Mouse (Mus musculus): Measurements from ENCODE around the gene Mreg.

The Mreg gene

GRCm38 (mm10) chr1:72226887-72227481 lies 14.9 kb upstream of the Mreg start:
- DNase-seq (ENCODE audit: low spot score in 2 of 2), result no peak

DNA sequence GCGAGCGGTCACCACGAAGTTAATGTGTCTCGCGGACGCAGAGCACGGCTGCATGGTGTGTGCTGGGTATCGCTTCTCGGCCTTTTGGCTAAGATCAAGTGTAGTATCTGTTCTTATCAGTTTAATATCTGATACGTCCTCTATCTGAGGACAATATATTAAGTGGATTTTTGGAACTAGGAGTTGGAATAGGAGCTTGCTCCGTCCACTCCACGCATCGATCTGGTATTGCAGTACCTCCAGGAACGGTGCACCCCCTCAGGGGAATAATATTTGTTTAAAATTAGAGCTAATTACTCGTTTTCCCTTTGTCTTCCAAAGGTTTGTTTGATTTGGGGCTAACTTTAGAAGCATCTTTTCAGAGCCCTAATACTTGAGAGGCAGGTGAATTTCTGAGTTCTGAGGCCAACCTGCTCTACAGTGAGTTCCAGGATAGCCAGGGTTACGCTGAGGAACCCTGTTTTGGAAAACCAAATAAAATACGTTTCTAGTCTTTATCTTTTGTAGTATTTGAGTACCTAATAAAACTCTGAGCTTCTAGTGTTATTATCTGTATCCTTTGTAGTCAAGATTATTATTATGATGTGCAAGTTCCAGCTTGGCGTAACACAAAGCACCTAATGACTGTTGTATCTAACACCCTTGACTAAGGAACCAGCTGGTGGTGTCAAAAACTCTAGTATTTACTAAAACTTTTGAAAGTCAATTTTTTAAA lies 14.2 kb upstream of the Mreg start:
- DNase-seq (ENCODE audit: low spot score in 2 of 2), result no peak

GRCm38 (mm10) chr1:72225720-72226171 lies 13.6 kb upstream of the Mreg start:
- peak; percentile 64 to 77 for DNase-seq (ENCODE audit: low spot score in 2 of 2)

GRCm38 (mm10) chr1:72225054-72225718 lies 13.1 kb upstream of the Mreg start:
- DNase-seq (ENCODE audit: low spot score in 2 of 2), result no peak

GRCm38 (mm10) chr1:72220008-72220407 lies 7.9 kb upstream of the Mreg start:
- no peak for DNase-seq (ENCODE audit: low spot score in 2 of 2)

GRCm38 (mm10) chr1:72219116-72219515 lies 7.0 kb upstream of the Mreg start:
- no peak for DNase-seq (ENCODE audit: low spot score in 2 of 2)

- DNase-seq (ENCODE audit: low spot score in 2 of 2), result no peak
These were observed 6.5 kb upstream of the Mreg start for GRCm38 (mm10) chr1:72218626-72219025.

DNA sequence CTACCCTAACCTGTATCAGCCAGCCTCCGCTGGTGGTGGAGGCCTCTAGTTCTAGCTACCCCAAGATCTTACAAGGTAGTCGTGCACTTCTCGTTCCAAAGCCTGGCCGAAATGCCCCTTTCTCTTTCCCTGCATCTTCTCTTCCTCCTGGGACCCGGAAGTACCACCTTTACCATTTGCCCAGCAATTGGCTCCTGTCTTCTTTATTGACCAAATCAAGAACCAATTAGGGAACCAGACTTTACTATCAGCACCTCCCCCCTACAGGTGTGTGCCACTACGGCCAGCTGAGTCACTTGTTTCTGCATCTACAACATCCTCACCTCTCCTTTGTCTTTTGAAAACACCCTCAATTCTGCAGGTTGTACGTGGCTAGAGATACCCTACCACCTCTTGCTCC lies 4.7 kb upstream of the Mreg start:
- no peak for DNase-seq (ENCODE audit: low spot score in 2 of 2)

DNA sequence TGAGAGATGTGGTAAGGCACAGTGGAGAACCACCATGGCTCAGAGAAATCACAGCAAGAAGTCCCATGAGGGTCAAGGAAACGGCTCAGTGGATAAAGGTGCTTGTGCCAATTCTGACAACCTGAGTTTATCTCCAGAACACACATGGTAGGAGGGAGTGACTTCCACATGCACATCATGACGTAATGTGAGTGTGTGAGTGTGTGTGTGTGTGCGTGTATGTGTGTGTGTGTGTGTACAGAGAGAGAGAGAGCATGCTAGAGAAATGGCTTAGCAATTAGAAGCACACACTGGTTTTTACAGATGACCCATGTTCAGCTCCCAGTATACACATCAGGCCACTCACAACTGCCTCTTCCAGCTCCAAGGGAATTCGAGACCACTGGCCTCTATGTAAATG lies 3.1 kb upstream of the Mreg start:
- no peak for DNase-seq (ENCODE audit: low spot score in 2 of 2)

GRCm38 (mm10) chr1:72214470-72214961 lies 2.4 kb upstream of the Mreg start:
- DNase-seq (ENCODE audit: low spot score in 2 of 2), result no peak

DNA sequence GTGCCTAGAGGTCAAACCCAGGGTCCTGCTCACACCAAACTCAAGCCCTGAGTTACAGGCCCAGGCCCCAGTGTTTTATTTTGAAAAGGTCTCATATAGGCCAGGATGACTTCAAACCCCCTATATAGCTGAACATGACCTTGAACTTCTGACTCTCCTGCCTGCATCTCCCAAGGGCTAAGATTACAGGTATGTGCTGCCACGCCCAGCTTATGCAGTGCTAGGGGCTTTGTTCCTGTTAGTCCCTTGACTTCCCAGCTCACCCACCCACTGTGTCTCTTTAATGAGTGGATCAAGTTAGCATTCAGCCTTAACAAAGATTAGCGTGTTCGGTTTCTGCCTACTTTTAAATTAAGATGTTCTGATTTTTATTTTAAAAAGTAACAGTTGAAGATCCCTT lies 1.8 kb upstream of the Mreg start:
- no peak for DNase-seq (ENCODE audit: low spot score in 2 of 2)

DNA sequence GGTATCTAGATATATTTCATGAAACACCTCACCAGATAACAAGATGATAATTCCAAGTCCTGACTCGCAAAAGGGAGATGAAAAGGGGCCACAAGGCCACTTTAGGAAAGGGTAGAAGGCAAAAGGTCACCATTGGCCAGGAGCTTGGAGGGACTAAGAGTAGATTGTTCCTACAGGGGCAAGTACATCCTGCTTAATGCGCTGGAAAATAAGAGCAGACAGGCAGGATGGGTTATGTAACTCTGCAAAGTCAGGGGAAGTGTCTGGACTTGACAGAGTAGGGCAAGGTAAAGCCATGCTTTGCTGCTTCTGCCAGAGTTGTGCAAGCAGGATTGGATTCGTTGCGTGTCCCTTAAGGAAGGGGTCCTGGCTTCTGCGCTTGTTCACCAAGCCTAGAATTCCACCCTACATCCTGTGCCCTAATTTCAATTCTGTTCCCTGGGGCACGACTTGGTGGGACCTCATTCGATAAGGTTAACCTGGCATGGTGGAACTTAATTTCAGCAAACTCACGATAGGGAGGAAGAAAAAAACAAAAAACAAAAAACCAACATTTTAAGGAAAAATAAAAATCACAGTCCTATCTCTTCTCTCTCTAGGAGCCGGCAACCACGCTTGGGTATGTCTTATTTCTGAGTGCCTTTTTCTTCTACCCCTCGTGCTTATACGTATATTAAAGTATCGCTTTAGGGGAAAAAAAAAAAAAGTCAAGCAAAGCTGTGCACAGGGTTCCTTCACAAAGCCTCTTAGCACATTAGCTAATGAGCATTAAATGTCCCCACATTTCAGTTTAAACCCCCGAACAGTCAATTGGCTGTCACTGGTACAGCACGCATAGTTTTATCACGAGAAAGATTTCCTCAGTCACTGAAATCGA lies 1.1 kb downstream of the Mreg start:
- DNase-seq (ENCODE audit: low spot score in 2 of 2), result no peak

- no peak for DNase-seq (ENCODE audit: low spot score in 2 of 2)
These were observed 4.0 kb downstream of the Mreg start for GRCm38 (mm10) chr1:72208095-72208494.

GRCm38 (mm10) chr1:72205113-72205512 lies 7.0 kb downstream of the Mreg start:
- DNase-seq (ENCODE audit: low spot score in 2 of 2), result no peak

DNA sequence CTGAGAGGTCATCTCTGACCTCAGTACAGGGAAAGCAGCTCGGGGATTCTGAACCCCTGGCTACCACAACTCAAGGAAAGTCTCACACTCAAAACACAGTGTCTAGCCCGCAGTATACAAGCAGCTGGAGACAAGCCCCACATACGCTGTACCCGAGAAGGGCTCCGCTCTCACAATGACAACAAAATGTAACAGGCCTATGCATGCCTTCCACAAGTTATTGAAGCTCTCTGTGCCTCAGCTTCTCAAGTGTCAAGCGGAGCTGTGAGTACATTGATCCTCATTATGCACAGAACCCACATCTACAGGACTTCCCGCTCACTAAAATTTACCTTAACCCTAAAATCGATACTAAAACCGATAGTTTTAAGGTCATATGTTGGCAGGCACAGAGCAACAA lies 8.9 kb downstream of the Mreg start:
- no peak for DNase-seq (ENCODE audit: low spot score in 2 of 2)

- no peak for DNase-seq (ENCODE audit: low spot score in 2 of 2)
These were observed 9.4 kb downstream of the Mreg start for GRCm38 (mm10) chr1:72202705-72203104.

GRCm38 (mm10) chr1:72202068-72202467 lies 10.0 kb downstream of the Mreg start:
- no peak for DNase-seq (ENCODE audit: low spot score in 2 of 2)

DNA sequence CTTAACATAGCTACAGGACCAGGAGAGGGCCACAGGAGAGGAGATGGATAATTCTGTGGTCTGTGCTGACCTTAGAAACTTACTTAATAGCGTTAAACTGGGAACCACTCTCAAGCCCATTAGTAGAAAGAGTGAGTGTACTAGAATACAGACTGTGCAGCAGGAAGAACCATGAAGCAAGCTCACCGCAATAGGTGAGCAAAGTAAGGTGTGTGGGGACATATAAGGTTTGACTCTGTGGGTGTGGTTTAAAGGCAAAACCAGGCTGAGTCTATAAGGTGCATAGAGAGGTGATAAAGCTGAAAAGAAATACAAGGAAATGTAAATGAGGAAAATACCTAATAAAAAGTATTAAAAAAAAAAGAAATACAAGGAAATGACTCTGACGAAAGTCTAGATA lies 11.0 kb downstream of the Mreg start:
- DNase-seq (ENCODE audit: low spot score in 2 of 2), result no peak

DNA sequence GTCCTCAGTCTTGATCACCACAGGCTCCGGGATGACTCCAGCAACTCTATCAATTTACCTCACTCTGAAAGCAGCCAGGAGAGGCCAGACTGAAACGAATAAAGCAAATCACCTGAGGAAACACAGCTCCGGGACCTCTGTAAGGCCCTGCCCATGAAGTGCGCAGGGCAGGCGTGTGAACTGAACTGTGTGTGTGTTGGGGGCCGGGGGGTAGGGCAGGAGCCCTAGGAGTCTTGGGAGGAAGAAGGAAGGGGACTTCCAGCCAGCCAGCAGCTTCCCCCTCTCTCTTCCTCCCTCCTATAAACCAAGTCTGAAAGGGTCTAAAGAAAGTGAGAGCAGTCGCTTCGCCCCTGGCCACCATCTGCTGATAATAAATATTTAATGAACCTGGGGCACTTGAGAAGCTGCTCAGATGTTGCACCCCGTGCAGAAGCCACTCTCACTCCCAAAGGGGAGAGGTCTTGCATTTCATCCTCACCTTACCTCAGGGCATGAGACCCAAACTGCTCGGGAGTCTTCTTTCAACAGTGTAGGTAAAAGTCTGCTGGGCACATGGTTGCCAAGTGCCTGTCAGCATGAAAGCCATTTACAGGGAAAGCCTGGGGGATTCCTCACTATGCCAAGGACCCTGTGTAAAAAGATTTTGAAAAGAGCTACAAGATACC lies 13.8 kb downstream of the Mreg start:
- DNase-seq (ENCODE audit: low spot score in 2 of 2), result no peak

GRCm38 (mm10) chr1:72196626-72197359 lies 15.3 kb downstream of the Mreg start:
- no peak for DNase-seq (ENCODE audit: low spot score in 2 of 2)

GRCm38 (mm10) chr1:72196123-72196522 lies 16.0 kb downstream of the Mreg start:
- DNase-seq (ENCODE audit: low spot score in 2 of 2), result no peak

Measured in urinary bladder, postnatal 4 days (tissue).